Mouse (Mus musculus) cerebellum, adult 2 months (tissue): Measurements from ENCODE around the gene Oscp1. TPM values are rescaled to one million over a fixed set of nuclear protein-coding genes. Genes with fewer than 3 reads are reported as not detected.
A peak's percentile ranks its signal among the peaks of the same experiment; 100 is the strongest.

Experiments
- DNase-seq, 2 experiments: peaks; one replicate each; pipeline ENCODE4 v3.0.0; 2021
- H3K27ac ChIP-seq: fragments of 200-500 bp; 2 replicates; pipeline ENCODE4 v1.5.1; 2012; ENCODE audit warnings: low read length, control low read depth, inconsistent platforms; ENCODE audit not compliant: insufficient read depth
- H3K27me3 ChIP-seq: fragments of 200-500 bp; 2 replicates; pipeline ENCODE4 v1.6.1; 2012; ENCODE audit warnings: inconsistent platforms, mild to moderate bottlenecking, low read length, moderate library complexity; ENCODE audit not compliant: control insufficient read depth, insufficient read depth
- H3K4me1 ChIP-seq: fragments of 200-500 bp; 2 replicates; pipeline ENCODE4 v1.6.1; 2011; ENCODE audit warnings: low read length; ENCODE audit not compliant: control insufficient read depth, insufficient read depth
- H3K4me3 ChIP-seq: fragments of 200-500 bp; replicated peaks from 2 replicates; pipeline ENCODE3; 2011; ENCODE audit warnings: mild to moderate bottlenecking, low read depth, low read length, control low read depth; ENCODE audit not compliant: insufficient read depth
- CTCF ChIP-seq: fragments of 200-500 bp; IDR thresholded peaks from 2 replicates; pipeline ENCODE4 v1.5.1; 2011; ENCODE audit warnings: low read depth, mild to moderate bottlenecking, control low read depth, low read length, moderate library complexity, borderline replicate concordance; ENCODE audit not compliant: insufficient read depth
- POLR2A ChIP-seq: fragments of 200-500 bp; IDR thresholded peaks from 2 replicates; pipeline ENCODE4 v1.6.1; 2011; ENCODE audit warnings: low read length, control low read depth, borderline replicate concordance; ENCODE audit not compliant: insufficient read depth
- WGBS: fragments of 180-500 bp; shearing (Covaris S2); methylation state at CpG from one replicate; pipeline ENCODE4 v1.1.7; 2018; 5-methylcytosine and 5-hydroxymethylcytosine counted together
- polyA plus RNA-seq: library from polyadenylated mRNA; depleted of rRNA; stranded (reverse); fragments of >200 nt; gene quantifications from 2 replicates; pipeline ENCODE4 v1.2.3, GENCODE M21; 2012; rRNA removed

The Oscp1 gene
- polyA plus RNA-seq, 1 experiment = 12.8 TPM

GRCm38 (mm10) chr4:126130502-126130901 lies 72.1 kb downstream of the Oscp1 start:
- WGBS = 56% methylated on average over 11 of the region's 11 CpGs
- no peak for DNase-seq
- no peak overlapping the region for H3K4me3 ChIP-seq
- TF ChIP-seq CTCF (no peak), POLR2A (no peak)
- no peaks in the 10 kb centered on the region for H3K27me3 ChIP-seq
- peaks cover 24% of the 10 kb centered on the region for H3K4me1 ChIP-seq
- no peak overlapping the region for H3K27ac ChIP-seq

GRCm38 (mm10) chr4:126131290-126132121 lies 73.1 kb downstream of the Oscp1 start:
- Histone ChIP-seq H3K4me1 (peaks cover 24% of the 10 kb centered on the region), H3K27me3 (no peaks in the 10 kb centered on the region), H3K27ac (no peak overlapping the region), H3K4me3 (no peak overlapping the region)
- 34% methylated on average over 10 of the region's 10 CpGs for WGBS
- no peak for TF ChIP-seq POLR2A
- TF ChIP-seq CTCF = no peak
- DNase-seq = peak in 1 of 2 experiments; percentile 39

- no peak for TF ChIP-seq CTCF
- TF ChIP-seq POLR2A = no peak
- 39% methylated on average over 6 of the region's 6 CpGs for WGBS
- 0 out of 2 replicates have a peak overlapping the region, but pooled peaks have one; percentile 4 for H3K27ac ChIP-seq
Observed at GRCm38 (mm10) chr4:126132636-126133264, 74.4 kb downstream of the Oscp1 start.

GRCm38 (mm10) chr4:126134236-126134635 lies 75.9 kb downstream of the Oscp1 start:
- TF ChIP-seq CTCF = no peak
- no peak for TF ChIP-seq POLR2A
- H3K27ac ChIP-seq = no peak overlapping the region
- H3K4me1 ChIP-seq = peaks cover 24% of the 10 kb centered on the region
- H3K4me3 ChIP-seq = no peak overlapping the region
- DNase-seq = no peak
- no peaks in the 10 kb centered on the region for H3K27me3 ChIP-seq
- 75% methylated on average over 4 of the region's 4 CpGs for WGBS

More at GRCm38 (mm10) chr4:126132636-126133264, 74.4 kb downstream of the Oscp1 start:
- Histone ChIP-seq H3K27me3 (no peaks in the 10 kb centered on the region), H3K4me3 (no peak overlapping the region), H3K4me1 (peaks cover 24% of the 10 kb centered on the region)
- DNase-seq = no peak

- Histone ChIP-seq H3K27me3 (no peaks in the 10 kb centered on the region), H3K4me3 (no peak overlapping the region), H3K27ac (no peak overlapping the region), H3K4me1 (peaks cover 24% of the 10 kb centered on the region)
- DNase-seq = peak in 1 of 2 experiments; percentile 48
- WGBS = 13% methylated on average over 4 of the region's 4 CpGs
- TF ChIP-seq CTCF (no peak), POLR2A (no peak)
Observed at GRCm38 (mm10) chr4:126134639-126135038, 76.3 kb downstream of the Oscp1 start.

- Histone ChIP-seq H3K4me1 (peaks cover 10% of the 10 kb centered on the region; the same call in 1 of the 2 replicates), H3K27me3 (no peaks in the 10 kb centered on the region), H3K4me3 (no peak overlapping the region), H3K27ac (no peak overlapping the region)
- no peak for TF ChIP-seq CTCF
- no peak for TF ChIP-seq POLR2A
- 64% methylated on average over 4 of the region's 4 CpGs for WGBS
- no peak for DNase-seq
Observed at GRCm38 (mm10) chr4:126137773-126138172, 79.4 kb downstream of the Oscp1 start.

GRCm38 (mm10) chr4:126141021-126141420 lies 82.7 kb downstream of the Oscp1 start:
- no peak for TF ChIP-seq CTCF
- no peak for TF ChIP-seq POLR2A
- 79% methylated on average over 5 of the region's 5 CpGs for WGBS
- Histone ChIP-seq H3K27me3 (no peaks in the 10 kb centered on the region), H3K4me3 (no peak overlapping the region), H3K27ac (no peak overlapping the region), H3K4me1 (no peaks in the 10 kb centered on the region)
- DNase-seq = no peak

Other genes with a start within 250 kb of the Oscp1 start
- 1.9 and 2.6 TPM in 2 replicates for gene Csf3r, start 34.0 kb upstream of the Oscp1 start, polyA plus RNA-seq
- gene Mrps15, start 11.6 kb upstream of the Oscp1 start, polyA plus RNA-seq = 90.6 and 94.5 TPM in 2 replicates
- 21.4 and 28.8 TPM in 2 replicates for gene Lsm10, start 38.1 kb downstream of the Oscp1 start, polyA plus RNA-seq
- 23.3 and 24.9 TPM in 2 replicates for gene Stk40, start 45.4 kb downstream of the Oscp1 start, polyA plus RNA-seq
- gene Eva1b, start 89.2 kb downstream of the Oscp1 start, polyA plus RNA-seq = 9.0 and 9.2 TPM in 2 replicates
- gene Sh3d21, start 104.9 kb downstream of the Oscp1 start, polyA plus RNA-seq = 1.6 and 2.0 TPM in 2 replicates
- gene Thrap3, start 144.2 kb downstream of the Oscp1 start, polyA plus RNA-seq = 122 TPM in 2 replicates
- gene Map7d1, start 197.8 kb downstream of the Oscp1 start, polyA plus RNA-seq = 274 and 283 TPM in 2 replicates
- gene Trappc3, start 203.8 kb downstream of the Oscp1 start, polyA plus RNA-seq = 175 TPM in 2 replicates
- 0.93 and 2.0 TPM in 2 replicates for gene Col8a2, start 228.2 kb downstream of the Oscp1 start, polyA plus RNA-seq